Mouse (Mus musculus) CD4-positive, CD25-positive, alpha-beta regulatory T cell, adult 2 months (primary cell): ENCODE data around the gene Irf2.
A peak's percentile ranks its signal among the peaks of the same experiment; 100 is the strongest.
"Not testable (repeated sequence)": the region's sequence is repeated elsewhere in the genome, so short reads cannot be mapped to it uniquely, and the experiment has no call there.

Source experiments
- DNase-seq: peaks from one replicate; pipeline ENCODE4 v3.0.0-alpha.2; 2012; ENCODE audit warnings: low read depth, low spot score

Gene Irf2

GRCm38 (mm10) chr8:46726383-46726782 is 13.1 kb upstream of the Irf2 start:
- no peak for DNase-seq

- not testable (repeated sequence) for DNase-seq
Measured at GRCm38 (mm10) chr8:46729671-46730070, 9.9 kb upstream of the Irf2 start.

GRCm38 (mm10) chr8:46732381-46732915 is 7.1 kb upstream of the Irf2 start:
- no peak for DNase-seq

GRCm38 (mm10) chr8:46733603-46734002 is 5.9 kb upstream of the Irf2 start:
- no peak for DNase-seq

- DNase-seq, result no peak
Measured at GRCm38 (mm10) chr8:46735505-46735904, 4.0 kb upstream of the Irf2 start.

- peak; percentile 71 for DNase-seq
Measured at GRCm38 (mm10) chr8:46736260-46736659, 3.3 kb upstream of the Irf2 start.

GRCm38 (mm10) chr8:46737421-46737820 is 2.1 kb upstream of the Irf2 start:
- DNase-seq, result no peak

GRCm38 (mm10) chr8:46737907-46738306 is 1.6 kb upstream of the Irf2 start:
- DNase-seq, result no peak

GRCm38 (mm10) chr8:46738601-46739000 is 931 bp upstream of the Irf2 start:
- DNase-seq, result peak; percentile 33

- peak; percentile 69 for DNase-seq
Measured at GRCm38 (mm10) chr8:46739956-46740512, 502 bp downstream of the Irf2 start.

GRCm38 (mm10) chr8:46740513-46741280 is 1.2 kb downstream of the Irf2 start:
- DNase-seq, result peak; percentile 67

- DNase-seq, result peak; percentile 52
Measured at GRCm38 (mm10) chr8:46741281-46741791, 1.8 kb downstream of the Irf2 start.

GRCm38 (mm10) chr8:46741991-46742690 is 2.6 kb downstream of the Irf2 start:
- peak; percentile 35 for DNase-seq

GRCm38 (mm10) chr8:46742691-46743082 is 3.2 kb downstream of the Irf2 start:
- no peak for DNase-seq

GRCm38 (mm10) chr8:46745464-46745863 is 5.9 kb downstream of the Irf2 start:
- DNase-seq, result no peak

- DNase-seq, result peak; percentile 77
Measured at GRCm38 (mm10) chr8:46747311-46747980, 7.9 kb downstream of the Irf2 start.

- DNase-seq, result no peak
Measured at GRCm38 (mm10) chr8:46750000-46750399, 10.5 kb downstream of the Irf2 start.

GRCm38 (mm10) chr8:46750566-46750965 is 11.0 kb downstream of the Irf2 start:
- no peak for DNase-seq

- no peak for DNase-seq
Measured at GRCm38 (mm10) chr8:46751151-46751550, 11.6 kb downstream of the Irf2 start.

GRCm38 (mm10) chr8:46752986-46753385 is 13.5 kb downstream of the Irf2 start:
- peak; percentile 38 for DNase-seq

GRCm38 (mm10) chr8:46754355-46754754 is 14.8 kb downstream of the Irf2 start:
- no peak for DNase-seq
